Mouse (Mus musculus) lung, postnatal 4 days (tissue): ENCODE results near the gene Zbtb5.
A peak's percentile ranks its signal among the peaks of the same experiment; 100 is the strongest.
"Not testable (repeated sequence)": the region's sequence is repeated elsewhere in the genome, so short reads cannot be mapped to it uniquely, and the experiment has no call there.

ENCODE experiments used
- DNase-seq, 2 experiments: peaks; one replicate each; pipeline ENCODE4 v3.0.0; 2021

Zbtb5 gene

DNA sequence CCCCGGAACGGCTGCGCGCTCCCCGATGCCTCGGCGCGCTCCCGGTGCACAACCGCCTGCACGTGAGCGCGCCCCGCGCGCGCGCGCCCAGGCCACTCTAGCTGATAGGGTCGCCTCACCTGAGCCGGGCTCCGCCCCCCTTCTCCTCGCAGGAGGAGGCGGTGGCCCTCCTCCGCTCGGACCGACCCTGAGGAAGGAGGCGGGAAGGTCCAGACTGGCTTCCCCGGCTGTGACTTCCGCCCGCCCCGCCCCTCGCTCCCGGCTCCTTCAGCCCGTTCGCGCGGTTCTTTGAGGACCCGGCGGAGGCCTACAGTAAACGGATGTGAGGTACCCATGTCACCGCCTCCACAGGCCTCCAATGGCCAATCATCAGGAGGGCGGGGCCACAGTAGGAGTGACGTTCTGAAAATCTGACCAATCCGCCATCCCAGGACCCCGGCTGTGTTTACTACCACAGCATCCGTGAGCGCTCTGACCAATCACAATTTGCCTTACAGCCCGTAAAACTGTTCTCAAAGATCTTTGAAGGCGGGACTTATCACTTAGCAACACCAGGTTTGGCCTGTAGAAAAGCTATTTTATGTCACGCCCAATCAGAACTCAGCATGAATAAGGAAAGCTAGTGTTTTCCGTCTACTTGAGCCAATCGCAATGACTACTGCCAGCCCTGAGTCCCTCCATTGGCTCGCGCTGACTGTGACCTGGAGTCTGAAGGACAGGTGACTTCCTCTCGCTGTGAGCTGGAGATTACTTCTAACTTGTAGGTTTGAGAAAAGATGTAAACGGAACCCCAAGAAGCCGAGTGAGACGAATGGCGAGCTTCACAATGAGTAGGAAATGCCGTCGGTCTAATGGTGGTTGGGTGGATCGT lies at the start of gene Zbtb5:
Zbtb5 (minus strand) TSS at position 308 of the 871 bp plus-strand sequence.
- DNase-seq, result peak; percentile 99 to 100

DNA sequence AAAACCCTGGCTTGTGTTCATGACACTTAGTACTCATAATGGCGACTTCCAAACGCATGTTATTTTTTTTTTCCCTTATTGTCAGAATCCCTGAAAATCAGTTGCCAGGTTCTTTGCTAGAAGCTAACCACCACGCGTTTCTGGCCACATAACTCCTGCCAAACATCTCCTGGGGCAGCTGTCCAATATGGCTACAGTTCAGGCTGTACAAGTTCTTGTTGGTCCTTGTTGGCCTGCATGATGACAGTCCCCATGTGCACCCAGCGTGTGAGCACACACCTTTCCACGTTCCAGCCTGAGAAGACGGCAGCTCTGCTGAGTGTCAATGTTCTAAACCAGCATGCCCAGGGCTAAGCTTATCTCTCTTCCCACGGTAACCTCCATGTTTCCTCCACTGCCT lies 43.2 kb upstream of the Zbtb5 start:
- DNase-seq, result no peak

DNA sequence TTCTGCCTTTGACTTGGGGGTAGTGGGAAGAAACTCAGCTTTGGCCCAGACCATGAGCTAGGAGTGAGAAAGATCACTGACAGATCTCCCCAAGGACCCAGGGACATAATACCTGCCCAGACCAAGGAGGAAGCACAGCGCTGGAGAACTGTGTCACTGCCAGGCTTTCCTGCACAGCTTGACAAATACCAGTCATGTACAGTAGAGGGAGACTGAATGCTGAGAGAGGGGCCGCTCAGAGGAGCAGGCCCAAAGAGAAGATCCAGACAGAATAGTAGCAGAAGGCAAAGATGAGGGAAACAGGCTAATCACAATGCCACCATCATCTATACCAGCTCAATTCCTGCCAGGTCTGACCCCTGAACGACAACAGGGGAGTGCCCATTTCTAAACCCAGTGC lies 42.6 kb upstream of the Zbtb5 start:
- DNase-seq, result no peak

DNA sequence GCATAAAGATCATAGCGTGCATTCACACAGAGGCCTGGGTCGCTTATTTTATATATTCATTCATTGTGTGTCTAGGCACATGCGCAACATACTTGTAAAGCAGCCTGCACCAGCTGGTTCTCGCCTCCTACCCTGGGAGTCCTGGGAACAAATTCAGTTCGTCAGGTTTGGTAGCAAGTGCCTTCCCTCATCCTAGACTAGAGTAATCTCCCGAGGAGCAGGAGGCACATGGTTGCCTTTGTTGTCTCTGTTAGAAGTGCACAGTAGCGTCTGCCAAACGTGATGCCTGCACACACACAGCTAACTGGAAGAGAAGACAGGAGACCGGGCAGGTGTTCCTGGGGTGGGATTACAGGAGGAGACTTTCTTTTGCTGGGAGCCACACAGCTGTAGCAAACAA lies 35.7 kb upstream of the Zbtb5 start:
- DNase-seq, result no peak

DNA sequence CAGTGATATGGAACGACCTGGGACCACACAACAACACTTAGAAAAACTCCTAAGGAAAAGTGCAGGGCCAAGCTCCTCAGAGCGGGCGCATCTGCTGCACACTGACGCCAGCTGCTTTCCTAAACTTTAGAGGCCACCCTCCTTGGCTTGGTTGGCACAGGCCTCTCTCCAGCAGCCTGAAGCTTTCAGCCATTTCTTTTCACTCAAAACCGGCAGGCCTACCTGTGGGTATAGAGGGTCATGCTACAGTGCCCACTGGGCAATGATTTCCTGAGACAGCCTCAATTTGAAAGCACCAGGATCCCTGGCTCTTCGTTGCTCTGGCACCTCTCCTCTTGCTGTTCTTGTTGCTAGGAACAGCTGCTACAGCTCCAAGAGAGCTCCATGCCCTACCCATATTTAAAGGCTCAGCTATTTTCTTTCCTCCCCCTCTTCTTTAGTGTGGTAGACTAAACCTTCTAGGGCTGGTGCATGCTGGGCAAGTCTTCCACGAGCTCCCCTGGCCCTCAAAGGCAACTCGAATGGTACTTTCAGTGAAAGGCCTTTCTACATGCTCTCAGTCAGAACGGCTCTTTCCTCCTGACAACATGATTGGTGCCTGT lies 35.2 kb upstream of the Zbtb5 start:
- DNase-seq, result no peak

DNA sequence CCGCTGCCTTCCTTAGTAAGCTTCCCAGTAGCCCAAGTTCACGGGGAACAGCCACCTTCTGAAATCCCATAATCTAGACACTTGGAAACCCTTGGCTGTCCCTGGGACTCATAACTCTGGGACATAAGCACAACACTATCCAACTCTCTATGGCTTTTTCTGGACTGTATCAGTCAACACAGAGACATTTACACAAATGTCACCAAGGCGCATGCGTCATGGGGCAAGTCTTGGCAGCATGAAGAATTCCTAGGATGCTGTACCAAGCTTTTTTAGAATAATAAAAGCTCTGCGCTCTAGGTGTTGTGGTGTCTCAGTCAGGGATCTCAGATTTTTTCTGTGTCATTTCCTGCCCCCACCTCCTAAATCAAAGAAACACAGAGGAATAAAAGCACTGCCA lies 34.5 kb upstream of the Zbtb5 start:
- DNase-seq, result no peak

DNA sequence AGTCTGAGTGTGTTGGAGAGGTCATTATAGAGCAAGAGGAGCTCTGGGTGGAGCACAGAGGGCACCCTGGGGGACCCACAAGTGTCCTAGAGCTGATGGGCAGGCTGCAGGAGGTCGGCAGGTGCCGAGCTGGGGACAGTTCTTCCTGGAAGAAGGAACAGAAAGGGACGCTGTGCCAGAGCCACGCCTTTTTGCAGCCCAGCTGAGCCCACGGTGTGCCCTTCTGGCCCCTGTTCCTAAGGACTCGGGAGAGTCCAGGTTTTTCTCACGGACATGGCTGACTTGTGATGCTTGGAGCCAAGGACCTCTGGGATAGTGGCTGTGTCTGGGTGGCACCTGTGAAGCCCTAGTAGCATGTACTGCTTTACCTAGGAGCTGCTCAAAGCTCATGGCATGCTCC lies 28.6 kb upstream of the Zbtb5 start:
- no peak for DNase-seq

DNA sequence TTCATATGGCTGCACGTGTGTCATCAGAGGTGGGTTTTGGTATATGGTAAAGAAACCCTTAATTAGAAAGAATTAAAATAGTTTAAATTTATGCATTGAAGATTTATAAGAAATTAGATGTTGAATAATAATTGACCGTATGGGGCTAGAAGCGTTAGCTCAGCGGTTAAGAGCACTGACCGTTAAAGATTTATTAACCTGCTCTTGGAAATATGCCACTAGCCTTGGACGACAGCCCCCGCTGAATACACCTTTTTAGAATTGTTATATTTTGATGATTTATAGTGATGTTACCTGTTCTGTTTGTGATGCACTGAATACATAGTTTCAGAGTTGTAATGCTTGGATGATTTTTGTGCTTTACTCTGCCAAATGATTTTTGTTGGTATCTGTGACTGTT lies 27.3 kb upstream of the Zbtb5 start:
- not testable (repeated sequence) for DNase-seq

DNA sequence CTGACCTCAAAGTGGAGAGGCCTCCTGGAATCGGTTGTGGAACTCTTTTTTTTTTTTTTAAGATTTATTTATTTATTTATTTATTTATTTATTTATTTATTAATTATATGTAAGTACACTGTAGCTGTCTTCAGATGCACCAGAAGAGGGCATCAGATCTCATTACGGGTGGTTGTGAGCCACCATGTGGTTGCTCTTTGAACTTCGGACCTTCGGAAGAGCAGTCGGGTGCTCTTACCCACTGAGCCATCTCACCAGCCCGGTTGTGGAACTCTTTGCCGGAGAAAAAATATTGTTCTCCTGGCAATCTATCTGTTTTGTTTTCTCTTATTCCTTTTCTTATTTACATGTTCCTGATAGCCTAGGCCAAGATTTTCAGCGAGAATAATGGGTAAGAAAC lies 26.7 kb upstream of the Zbtb5 start:
- DNase-seq, result peak in 1 of 2 experiments; percentile 19

DNA sequence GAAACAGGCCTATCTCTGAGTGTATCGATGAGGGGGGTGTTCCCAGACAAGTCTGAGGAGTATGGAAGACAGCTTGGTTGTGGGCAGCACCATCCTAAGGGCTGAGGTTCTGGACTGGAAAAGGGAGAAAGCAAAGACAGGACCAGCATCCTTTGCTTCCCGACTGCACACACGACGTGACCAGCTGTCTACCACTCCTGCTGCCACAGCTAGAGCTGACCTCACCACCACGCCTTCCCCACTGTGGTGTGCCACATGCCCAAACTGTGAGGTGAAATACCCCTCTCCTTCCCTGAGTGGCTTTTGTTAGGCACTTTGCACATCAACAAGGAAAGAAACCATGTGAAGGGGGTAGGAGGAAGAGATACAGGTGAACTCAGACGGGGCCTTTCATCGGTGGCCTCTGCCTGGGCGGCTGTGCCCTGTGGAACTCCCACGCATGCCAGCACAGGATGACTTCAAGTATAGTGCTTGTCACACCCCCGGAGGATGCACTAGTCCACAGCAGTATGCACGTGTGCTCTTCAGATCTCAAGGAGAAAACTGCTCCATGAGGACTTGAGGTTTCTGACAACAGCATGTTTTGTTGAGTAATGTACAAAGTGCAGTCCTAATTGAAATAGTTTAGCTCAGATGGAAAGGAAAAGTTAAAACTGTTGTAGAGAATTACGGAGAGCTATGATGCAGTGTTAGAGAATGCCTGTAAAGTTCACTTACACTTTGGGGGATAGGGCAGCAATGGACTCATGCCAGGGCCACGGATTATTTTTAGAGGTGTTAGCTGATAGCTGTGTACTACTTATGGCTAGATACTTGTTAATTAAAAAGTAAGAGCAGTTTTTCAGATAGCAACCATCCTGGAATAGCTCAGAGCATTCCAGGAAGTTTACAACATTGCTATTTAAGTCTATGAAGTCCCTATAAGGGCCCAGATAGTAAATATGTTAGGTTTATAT lies 25.5 kb upstream of the Zbtb5 start:
- peak in 1 of 2 experiments; percentile 28 for DNase-seq

DNA sequence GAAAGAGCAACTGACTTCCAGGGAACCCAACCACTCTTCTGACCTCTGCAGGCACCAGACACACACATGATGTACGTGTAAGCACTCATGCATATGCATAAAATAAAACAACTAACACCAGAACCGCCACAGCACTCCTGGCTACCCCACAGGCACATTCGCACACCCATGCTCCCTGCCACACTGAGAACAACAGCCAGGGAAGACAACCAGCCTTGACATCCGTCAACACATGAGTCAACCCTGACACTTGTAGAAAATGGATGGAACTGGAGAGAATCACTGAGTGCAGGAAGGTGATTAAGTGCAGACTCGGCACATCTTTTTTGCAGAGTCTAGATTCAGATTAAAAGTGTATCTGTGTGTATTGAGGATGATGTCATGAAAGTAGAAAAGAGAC lies 24.4 kb upstream of the Zbtb5 start:
- no peak for DNase-seq

DNA sequence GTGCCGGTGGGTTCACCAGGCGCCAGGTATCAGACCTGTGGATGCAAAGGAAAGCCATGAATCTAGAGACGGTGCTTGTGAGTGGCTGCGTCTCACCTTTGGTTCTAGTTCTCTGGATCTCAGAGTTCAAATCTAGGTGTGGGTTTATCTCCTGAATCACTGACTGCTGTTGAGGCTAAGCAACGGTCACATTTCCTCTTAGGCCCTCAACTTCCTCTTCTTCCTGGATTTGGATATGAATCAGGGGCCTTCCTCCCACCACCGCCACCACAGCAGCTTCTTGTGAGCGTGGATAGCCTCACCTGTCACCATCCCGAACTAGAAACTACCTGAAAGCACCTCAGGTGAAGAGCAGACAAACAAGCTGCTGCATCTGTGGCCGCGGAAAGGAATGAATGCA lies 23.8 kb upstream of the Zbtb5 start:
- DNase-seq, result no peak

DNA sequence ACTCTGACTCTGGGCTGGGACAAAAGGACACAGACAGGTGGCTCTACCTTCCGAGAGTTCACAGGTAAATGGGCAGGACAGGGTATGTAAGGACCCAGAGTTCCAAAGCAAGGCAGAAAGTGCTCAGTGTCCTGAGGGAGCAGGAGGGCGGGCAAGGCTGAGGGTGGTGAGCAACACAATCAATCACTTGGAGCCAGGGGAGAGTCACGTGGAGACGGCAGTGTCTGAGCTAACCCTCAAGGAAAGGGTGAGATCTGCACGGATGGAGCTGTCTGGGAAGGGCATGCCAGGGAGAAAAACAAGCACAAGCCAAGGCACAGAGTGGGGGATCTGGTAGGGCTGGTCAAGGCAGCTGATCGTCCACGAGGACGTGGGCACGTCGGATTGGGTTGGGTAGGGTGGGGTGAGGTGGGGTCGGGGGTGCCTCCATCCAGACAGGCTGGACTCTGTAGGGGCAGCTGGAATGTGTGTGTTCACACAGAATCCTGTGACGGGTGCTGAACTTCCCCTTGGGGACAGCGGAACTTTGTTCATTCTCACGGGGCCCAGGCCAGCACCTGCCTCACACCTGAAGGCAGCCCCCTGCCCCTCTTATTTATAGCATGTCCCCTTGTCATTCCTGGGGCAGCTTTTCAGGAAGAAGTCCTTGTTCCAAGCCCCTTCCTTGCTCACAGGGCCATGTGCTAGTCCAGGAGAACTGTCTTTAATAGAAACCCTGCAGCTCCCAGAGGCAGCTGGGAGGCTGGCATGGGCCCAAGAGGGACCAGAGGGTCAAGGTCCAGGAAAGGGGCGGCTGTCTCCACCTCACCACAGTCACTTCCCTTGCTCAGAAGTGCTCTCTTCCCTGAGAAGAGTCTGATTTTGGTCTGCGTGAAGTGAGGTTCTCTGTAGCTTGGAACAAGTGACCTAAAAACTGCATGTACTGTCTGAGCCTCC lies 22.7 kb upstream of the Zbtb5 start:
- DNase-seq, result peak; percentile 32 to 66

DNA sequence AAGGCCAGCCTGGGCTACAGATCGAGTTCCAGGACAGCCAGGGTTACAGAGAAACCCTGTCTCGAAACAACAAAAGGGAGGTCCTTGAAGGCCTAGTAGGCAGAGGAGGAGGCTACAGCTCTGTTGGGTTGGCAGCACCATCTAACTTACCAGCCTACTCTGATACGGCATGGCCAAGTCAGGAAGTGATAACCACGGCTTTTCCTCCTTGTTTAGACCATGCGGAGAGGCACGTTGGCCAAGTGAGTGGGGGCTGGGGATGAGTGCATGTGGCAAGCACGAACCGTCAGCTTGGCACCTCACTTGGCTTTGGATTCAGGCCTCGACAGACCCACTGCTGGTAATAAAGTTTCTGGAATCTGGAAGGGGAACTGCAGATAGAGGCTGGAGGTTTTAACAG lies 20.4 kb upstream of the Zbtb5 start:
- no peak for DNase-seq

DNA sequence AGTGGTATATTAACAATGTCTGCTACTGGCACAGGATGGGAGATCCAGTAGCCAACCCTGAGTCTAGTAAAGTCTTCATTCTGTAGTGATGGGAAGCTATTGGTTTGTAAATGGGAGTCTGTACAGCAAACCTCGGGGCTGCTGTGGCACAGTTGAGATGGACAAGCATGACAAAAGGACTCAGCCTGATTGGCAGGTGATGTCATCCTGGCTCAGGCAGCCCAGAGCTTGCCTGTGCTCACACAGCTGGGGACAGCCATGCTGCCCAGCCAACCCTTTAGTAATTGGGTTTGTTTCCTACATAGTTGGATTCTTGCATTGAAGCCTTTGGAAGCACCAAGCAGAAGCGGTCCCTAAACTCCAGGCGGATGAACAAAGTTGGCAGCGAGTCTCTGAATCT lies 14.2 kb upstream of the Zbtb5 start:
- no peak for DNase-seq

DNA sequence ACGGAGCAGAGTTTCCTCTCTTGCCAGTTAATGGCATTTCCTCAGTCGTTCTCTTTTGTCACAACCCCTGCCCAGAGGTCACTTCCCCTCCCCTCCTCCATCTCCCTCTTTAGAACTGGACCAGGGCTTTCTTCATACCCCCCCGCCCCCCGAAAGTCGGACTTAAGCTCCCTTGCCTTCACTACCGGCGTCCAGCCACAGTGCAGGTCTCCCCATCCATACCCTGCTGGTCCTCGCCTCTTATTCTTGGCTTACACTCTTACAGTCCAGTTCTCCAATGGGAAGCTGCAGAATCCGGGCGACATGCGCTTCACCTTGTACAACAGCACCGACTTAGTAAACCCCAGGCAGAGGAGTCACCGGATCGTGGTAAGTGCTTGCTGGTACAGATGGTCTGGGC lies 6.8 kb upstream of the Zbtb5 start:
- DNase-seq, result no peak

DNA sequence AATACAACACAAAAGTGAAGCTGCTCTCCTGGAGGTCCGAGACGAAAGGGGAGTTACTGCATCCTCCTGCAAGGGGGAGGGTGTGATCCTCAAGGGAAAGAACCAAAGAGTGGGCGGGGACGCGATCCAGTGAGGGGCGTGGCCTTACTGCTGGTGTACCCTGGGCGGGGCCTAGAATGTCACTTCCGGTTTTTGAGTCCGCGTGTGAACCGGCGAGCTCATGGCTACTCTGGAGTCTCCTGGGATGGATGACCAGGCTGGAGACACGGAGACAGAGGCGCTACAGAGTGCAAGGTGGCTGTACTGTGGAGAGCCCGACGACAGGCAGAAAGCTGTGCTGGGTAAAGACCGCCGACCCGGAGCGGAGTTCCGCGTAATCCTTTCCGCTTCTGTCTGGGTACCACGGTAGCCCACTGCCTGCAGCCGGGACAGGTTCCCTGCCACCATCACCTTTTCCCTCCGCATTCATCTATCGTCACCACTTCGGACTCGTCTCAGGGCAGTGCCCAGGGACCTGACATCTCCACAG lies 6.3 kb upstream of the Zbtb5 start, which contains the start of gene Polr1e:
Polr1e (plus strand) TSS at position 132 of the 529 bp plus-strand sequence.
- peak; percentile 93 to 95 for DNase-seq

DNA sequence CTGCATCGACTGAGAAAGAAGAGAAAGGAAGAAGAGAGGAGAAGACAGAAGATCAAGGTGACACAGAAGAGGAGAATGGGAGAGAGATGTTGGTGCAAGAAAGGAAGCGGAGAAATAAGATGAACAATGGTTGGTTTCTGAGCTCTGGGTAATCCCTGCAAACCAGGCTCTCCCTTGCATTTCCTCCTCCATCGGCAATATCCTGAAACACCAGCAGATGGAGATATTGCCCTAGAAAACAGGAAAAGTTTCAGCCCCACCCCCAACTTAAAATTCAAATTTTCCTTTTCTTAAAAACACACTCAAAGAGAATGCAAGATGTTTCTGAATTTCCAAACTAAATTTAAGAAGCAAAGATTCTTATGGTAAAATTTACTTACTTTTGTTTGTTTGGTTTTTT lies 3.4 kb upstream of the Zbtb5 start:
- peak in 1 of 2 experiments; percentile 67 for DNase-seq

DNA sequence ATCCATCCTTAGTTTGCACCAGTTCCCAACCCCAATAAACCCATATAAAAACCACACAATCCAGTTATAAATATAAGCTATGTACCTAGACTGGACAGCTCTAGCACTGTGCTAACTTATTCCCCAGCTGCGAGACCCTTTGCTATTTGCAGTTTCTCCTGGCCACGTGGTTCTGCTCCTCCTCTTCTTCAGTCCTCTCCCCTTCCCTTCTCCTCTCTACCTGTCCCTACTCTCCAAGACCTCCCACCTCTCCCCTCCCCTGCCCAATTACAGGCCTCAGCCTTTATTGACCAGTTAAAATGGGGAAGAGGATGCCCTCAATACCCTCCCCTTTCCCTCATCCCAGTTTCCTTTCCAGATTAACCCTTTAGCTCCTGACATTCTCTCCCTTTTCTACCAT lies 1.3 kb upstream of the Zbtb5 start:
- DNase-seq, result no peak

DNA sequence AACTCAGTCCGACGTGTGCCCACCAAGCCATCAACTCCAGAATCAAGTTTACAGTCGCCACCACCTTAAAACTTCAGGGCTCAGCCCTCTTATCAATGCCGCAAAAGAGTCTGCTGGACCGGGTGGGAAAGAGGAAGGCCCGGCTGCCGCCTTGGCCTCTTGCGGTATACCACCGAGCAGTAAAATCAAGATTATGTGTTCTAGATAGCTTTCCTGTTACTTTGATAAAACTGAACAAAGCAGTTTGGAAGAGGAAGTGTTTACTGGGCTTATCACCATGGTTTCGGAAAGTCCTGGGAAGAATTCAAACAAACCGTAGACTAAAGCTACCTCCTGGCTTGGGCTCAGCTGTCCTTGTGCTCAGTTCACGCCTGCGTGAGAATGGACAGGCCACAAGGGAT lies 819 bp upstream of the Zbtb5 start:
- no peak for DNase-seq

DNA sequence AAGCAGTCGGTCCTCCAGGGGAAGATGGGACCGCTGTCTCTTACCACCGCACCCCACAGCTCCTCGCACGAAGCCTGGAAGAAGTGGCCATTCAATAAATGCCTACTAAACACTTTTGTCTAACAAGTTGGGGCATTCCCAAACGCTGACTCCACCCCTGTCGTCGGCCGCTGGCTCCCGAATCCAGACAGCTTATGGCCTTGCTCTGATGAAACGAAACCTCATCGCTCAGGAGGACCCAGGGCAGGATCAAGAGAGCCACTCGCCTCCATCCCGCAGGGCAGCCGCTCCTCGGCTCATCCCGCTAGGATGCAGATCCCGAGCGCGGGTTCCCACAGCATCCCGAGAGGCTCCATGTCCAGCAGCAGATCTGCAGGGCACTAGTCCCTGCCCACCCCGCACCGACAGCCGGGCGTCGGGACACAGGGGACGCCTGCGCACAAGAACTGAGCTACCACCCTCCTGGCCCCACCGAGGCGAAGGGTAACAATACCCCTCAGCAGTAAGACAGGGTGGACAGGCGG lies 569 bp downstream of the Zbtb5 start:
- DNase-seq, result peak; percentile 67 to 77
